Mouse (Mus musculus) cerebellum, adult 11 months (tissue): ENCODE results near the gene Cbfb.
A peak's percentile ranks its signal among the peaks of the same experiment; 100 is the strongest.

Experiments
- DNase-seq: peaks from one replicate; pipeline ENCODE4 v3.0.0; 2022

Gene Cbfb

GRCm38 (mm10) chr8:105252680-105253537 is 82.4 kb downstream of the Cbfb start:
- no peak for DNase-seq

GRCm38 (mm10) chr8:105253766-105254151 is 83.3 kb downstream of the Cbfb start:
- no peak for DNase-seq

- peak; percentile 77 for DNase-seq
Observed at GRCm38 (mm10) chr8:105254152-105254965, 83.9 kb downstream of the Cbfb start.

GRCm38 (mm10) chr8:105254966-105255350 is 84.5 kb downstream of the Cbfb start, which contains the start of gene B3gnt9:
TSS of gene B3gnt9 (minus strand) at chr8:105255153.
- no peak for DNase-seq

GRCm38 (mm10) chr8:105257318-105258114 is 87.0 kb downstream of the Cbfb start:
- DNase-seq: no peak

GRCm38 (mm10) chr8:105258911-105259720 is 88.6 kb downstream of the Cbfb start:
- DNase-seq: no peak

- DNase-seq: peak; percentile 68
Observed at GRCm38 (mm10) chr8:105259721-105260320, 89.3 kb downstream of the Cbfb start.

- DNase-seq: no peak
Observed at GRCm38 (mm10) chr8:105260371-105261099, 90.1 kb downstream of the Cbfb start.

- no peak for DNase-seq
Observed at GRCm38 (mm10) chr8:105261326-105261980, 91.0 kb downstream of the Cbfb start.

- DNase-seq: no peak
Observed at GRCm38 (mm10) chr8:105263244-105263912, 92.9 kb downstream of the Cbfb start.

- peak; percentile 50 for DNase-seq
Observed at GRCm38 (mm10) chr8:105264024-105264982, 93.8 kb downstream of the Cbfb start, which contains the start of the genes Tradd and Fbxl8. TSS of gene Tradd (minus strand) at chr8:105264609. TSS of gene Fbxl8 (plus strand) at chr8:105264648.

GRCm38 (mm10) chr8:105265128-105265527 is 94.7 kb downstream of the Cbfb start:
- no peak for DNase-seq

- DNase-seq: no peak
Observed at GRCm38 (mm10) chr8:105266775-105267174, 96.3 kb downstream of the Cbfb start.
